Comparison of ENCODE assay signal across 20 mouse cellular contexts in the genomic region with DNA sequence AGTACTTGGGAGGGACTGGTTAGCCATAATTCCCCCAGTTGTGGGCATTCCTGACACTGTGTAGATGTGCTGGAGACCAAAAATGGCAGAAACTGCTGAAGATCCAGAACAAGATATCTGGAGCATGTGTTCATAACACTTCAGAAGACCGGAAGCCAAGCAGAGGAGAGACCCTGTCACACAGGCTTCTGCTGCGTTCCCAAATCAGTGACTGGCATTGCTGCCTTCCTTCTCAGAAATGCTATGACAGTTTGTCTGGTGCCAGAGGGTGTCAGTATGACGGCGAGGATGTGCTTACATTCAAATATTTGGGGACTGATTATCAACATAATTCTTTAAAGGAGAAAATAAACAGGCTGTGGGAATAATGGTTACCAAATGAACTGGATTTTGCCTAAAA.
DNase-seq lines count a peak whose midpoint lies in the region; ATAC-seq and TF ChIP-seq lines count a peak whose summit lies in the region.
"Had no signal": no experiment of that assay in that cellular context is flagged by ENCODE, and none has a peak within 500 bp of the region (broad histone marks: within the 10 kb centered on the region; RNA-seq: fewer than 3 reads in every experiment).

No protein-coding gene starts in this region.

- no peak for DNase-seq in forebrain, embryonic 10.5 days (ENCODE audit: extremely low spot score, low spot score)
- DNase-seq in midbrain, postnatal 0 days (ENCODE audit: low spot score): no peak
- DNase-seq in urinary bladder, postnatal 4 days (ENCODE audit: low spot score in 2 of 2): no peak
- no peak for DNase-seq in adrenal gland, adult (ENCODE audit: inconsistent age in 2 of 2, low spot score in 1 of 2)
- DNase-seq: cerebellum, adult 11 months; gastrocnemius, postnatal 14 days; heart, postnatal 4 days; kidney, adult 18-20 months; kidney, postnatal 14 days; left cerebral cortex, postnatal 4 days; spleen, adult 18-20 months; thymus, postnatal 25 days had no signal

- peak overlapping the region; percentile 56; the same call in 1 of the 2 replicates for H3K4me3 ChIP-seq in forebrain, embryonic 10.5 days
- H3K4me3 ChIP-seq in forebrain, embryonic 15.5 days: peak overlapping the region; percentile 48
- H3K4me3 ChIP-seq in hindbrain, embryonic 16.5 days (ENCODE audit: low read length): no peak overlapping the region
- no peak overlapping the region for H3K4me3 ChIP-seq in midbrain, postnatal 0 days (ENCODE audit: low read depth, low read length)
- H3K4me3 ChIP-seq: embryonic facial prominence, embryonic 13.5 days; heart, embryonic 13.5 days; lung, embryonic 15.5 days had no signal

- peak overlapping the region; percentile 96; the same call in 1 of the 2 replicates for H3K27ac ChIP-seq in forebrain, embryonic 10.5 days
- H3K27ac ChIP-seq in forebrain, embryonic 15.5 days (replicated peaks): no peak overlapping the region
- no peak overlapping the region for H3K27ac ChIP-seq in hindbrain, embryonic 16.5 days (ENCODE audit: low read depth, low read length)
- H3K27ac ChIP-seq in midbrain, postnatal 0 days (ENCODE audit: low read depth, low read length): no peak overlapping the region
- H3K27ac ChIP-seq: embryonic facial prominence, embryonic 13.5 days; heart, embryonic 13.5 days; lung, embryonic 15.5 days; stomach, postnatal 0 days had no signal

- no peaks in the 10 kb centered on the region for H3K27me3 ChIP-seq in forebrain, embryonic 10.5 days (ENCODE audit: poor library complexity, severe bottlenecking)
- no peaks in the 10 kb centered on the region for H3K27me3 ChIP-seq in forebrain, embryonic 15.5 days
- H3K27me3 ChIP-seq in hindbrain, embryonic 16.5 days (replicated peaks; ENCODE audit: control insufficient read depth, insufficient read depth, low read length): no peaks in the 10 kb centered on the region
- H3K27me3 ChIP-seq in midbrain, postnatal 0 days (ENCODE audit: insufficient read depth, low read length): no peaks in the 10 kb centered on the region
- H3K27me3 ChIP-seq: embryonic facial prominence, embryonic 13.5 days; heart, embryonic 13.5 days; lung, embryonic 15.5 days had no signal

- H3K9me3 ChIP-seq in forebrain, embryonic 10.5 days: no peaks in the 10 kb centered on the region
- no peaks in the 10 kb centered on the region for H3K9me3 ChIP-seq in forebrain, embryonic 15.5 days
- no peaks in the 10 kb centered on the region for H3K9me3 ChIP-seq in hindbrain, embryonic 16.5 days (ENCODE audit: control insufficient read depth, low read length)
- no peaks in the 10 kb centered on the region for H3K9me3 ChIP-seq in midbrain, postnatal 0 days (ENCODE audit: low read length)
- H3K9me3 ChIP-seq: embryonic facial prominence, embryonic 13.5 days; heart, embryonic 13.5 days; lung, embryonic 15.5 days had no signal

- H3K36me3 ChIP-seq in forebrain, embryonic 10.5 days (replicated peaks): peaks cover 7% of the 10 kb centered on the region; the same call in 1 of the 2 replicates
- no peaks in the 10 kb centered on the region for H3K36me3 ChIP-seq in forebrain, embryonic 15.5 days
- no peaks in the 10 kb centered on the region for H3K36me3 ChIP-seq in hindbrain, embryonic 16.5 days (ENCODE audit: control insufficient read depth, insufficient read depth, low read length)
- H3K36me3 ChIP-seq in midbrain, postnatal 0 days (ENCODE audit: insufficient read depth, low read length): no peaks in the 10 kb centered on the region
- H3K36me3 ChIP-seq: embryonic facial prominence, embryonic 13.5 days; heart, embryonic 13.5 days; lung, embryonic 15.5 days had no signal

- peak overlapping the region; percentile 81 for H3K4me2 ChIP-seq in forebrain, embryonic 15.5 days (replicated peaks)
- H3K4me2 ChIP-seq in hindbrain, embryonic 16.5 days (ENCODE audit: low read length): peak overlapping the region; percentile 70
- peak overlapping the region; percentile 72 for H3K4me2 ChIP-seq in midbrain, postnatal 0 days (ENCODE audit: low read depth, low read length, poor library complexity, severe bottlenecking)
- H3K4me2 ChIP-seq: embryonic facial prominence, embryonic 13.5 days; heart, embryonic 13.5 days; liver, embryonic 11.5 days; lung, embryonic 15.5 days had no signal

- no peak for ATAC-seq in forebrain, embryonic 15.5 days (replicated peaks)
- ATAC-seq in hindbrain, embryonic 16.5 days: no peak
- ATAC-seq in midbrain, postnatal 0 days (ENCODE audit: low FRiP score): no peak
- no peak for ATAC-seq in megakaryocyte-erythroid progenitor cell, adult 5-6 weeks (replicated peaks; ENCODE audit: low FRiP score, low TSS enrichment, poor library complexity, severe bottlenecking)

- TF ChIP-seq CTCF in midbrain, postnatal 0 days (IDR thresholded peaks at IDR 0.05): no peak

- H3K4me1 ChIP-seq in forebrain, embryonic 10.5 days: peaks cover 63% of the 10 kb centered on the region
- peaks cover 47% of the 10 kb centered on the region for H3K4me1 ChIP-seq in forebrain, embryonic 15.5 days
- H3K4me1 ChIP-seq in hindbrain, embryonic 16.5 days (ENCODE audit: control insufficient read depth, insufficient read depth, low read depth, low read length): peaks cover 20% of the 10 kb centered on the region
- H3K4me1 ChIP-seq in midbrain, postnatal 0 days (ENCODE audit: insufficient read depth, low read length): peaks cover 10% of the 10 kb centered on the region; the same call in 1 of the 2 replicates

- WGBS in forebrain, embryonic 10.5 days: 94% methylated on average over 4 of the region's 4 CpGs
- 45% methylated on average over 4 of the region's 4 CpGs for WGBS in forebrain, embryonic 15.5 days
- WGBS in hindbrain, embryonic 16.5 days: 56% methylated on average over 4 of the region's 4 CpGs
- 54% methylated on average over 4 of the region's 4 CpGs for WGBS in midbrain, postnatal 0 days

- 0 out of 2 replicates have a peak overlapping the region, but pooled peaks have one; percentile 27 for H3K9ac ChIP-seq in forebrain, embryonic 15.5 days (replicated peaks)
- no peak overlapping the region for H3K9ac ChIP-seq in hindbrain, embryonic 16.5 days (ENCODE audit: low read depth, low read length)
- no peak overlapping the region for H3K9ac ChIP-seq in midbrain, postnatal 0 days (replicated peaks; ENCODE audit: low read length, poor library complexity, severe bottlenecking)
- H3K9ac ChIP-seq: embryonic facial prominence, embryonic 13.5 days; heart, embryonic 13.5 days; lung, embryonic 15.5 days had no signal

Comparison
In these comparisons a context has a peak if more than half of its experiments do, and no peak if none do; other contexts are left out.
1. H3K4me3 ChIP-seq: peak in forebrain, embryonic 10.5 days (single experiment) and forebrain, embryonic 15.5 days (single experiment); none in hindbrain, embryonic 16.5 days (single experiment) and midbrain, postnatal 0 days (single experiment).
2. Peak in every context shown above with its lines, with median percentiles within 50 percentile points of each other: H3K4me2 ChIP-seq.